Mouse (Mus musculus): ENCODE measurements around the gene Tspear.

DNA sequence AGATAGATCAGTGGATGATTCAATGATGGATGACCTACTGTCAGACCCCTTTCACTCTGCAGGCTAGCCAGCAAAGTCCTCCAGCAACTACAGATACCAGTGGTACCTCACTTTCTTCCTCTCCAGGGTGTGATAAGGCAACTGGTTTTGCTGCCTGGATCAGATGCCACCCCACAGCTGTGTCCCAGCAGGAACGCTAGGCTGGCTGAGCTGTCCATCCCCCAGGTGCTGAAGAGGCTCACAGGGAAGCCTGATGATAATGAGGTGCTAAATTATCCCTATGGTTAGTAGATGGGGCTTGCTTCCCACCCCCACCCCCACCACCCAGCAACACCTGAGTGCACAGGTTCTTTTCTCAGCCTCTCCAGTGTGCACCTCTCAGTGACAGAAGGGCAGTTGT is 181.2 kb downstream of the Tspear start:
- TF ChIP-seq CTCF (IDR thresholded peaks at IDR 0.05; ENCODE audit: control insufficient read depth, insufficient read depth, insufficient replicate concordance, low read depth, low read length) = no peak
- no peak for TF ChIP-seq POLR2A (IDR thresholded peaks at IDR 0.05; ENCODE audit: control insufficient read depth, low read depth, low read length)

Data from testis, adult 2 months (tissue).